Mouse (Mus musculus) liver, embryonic 14.5 days (tissue): ENCODE results near the gene Rps13. TPM values are rescaled to one million over a fixed set of nuclear protein-coding genes. Genes with fewer than 3 reads are reported as not detected.

ENCODE experiments used
- ATAC-seq: fragments of 200-750 bp; cut with Nextera tagmentation; 2 replicates; pipeline ENCODE4 v1.8.0; 2017; ENCODE audit warnings: moderate number of reproducible peaks, mild to moderate bottlenecking, moderate library complexity; ENCODE audit not compliant: insufficient read depth
- DNase-seq, 3 experiments: peaks; one replicate each; pipeline ENCODE4 v3.0.0-alpha.2; 2012 to 2013; ENCODE audit warnings: low read depth in 3 of 3, low spot score in 3 of 3
- H3K27ac ChIP-seq: fragments of 300-500 bp; sonication (generic); 2 replicates; pipeline ENCODE4 v1.5.1; 2014; ENCODE audit warnings: moderate library complexity, mild to moderate bottlenecking, control low read depth, inconsistent platforms
- H3K27me3 ChIP-seq: fragments of 300-500 bp; sonication (generic); 2 replicates; pipeline ENCODE4 v1.6.1; 2014; ENCODE audit warnings: mild to moderate bottlenecking, low read length, moderate library complexity; ENCODE audit not compliant: control insufficient read depth, insufficient read depth
- H3K36me3 ChIP-seq: fragments of 300-500 bp; sonication (generic); replicated peaks from 2 replicates; pipeline ENCODE4 v1.6.1; 2014; ENCODE audit warnings: low read depth; ENCODE audit not compliant: control insufficient read depth, insufficient read depth
- H3K4me1 ChIP-seq, 2 experiments: fragments of 200-500 bp in 1 of 2; fragments of 300-500 bp in 1 of 2; sonication (generic) in 1 of 2; replicated peaks; 2 replicates each; pipeline ENCODE4 v1.6.1; 2012 to 2014; ENCODE audit warnings: antibody characterized with exemption in 1 of 2, inconsistent platforms in 1 of 2, low read length in 1 of 2; ENCODE audit not compliant: control insufficient read depth in 2 of 2, insufficient read depth in 2 of 2
- H3K4me2 ChIP-seq: fragments of 300-500 bp; sonication (generic); 2 replicates; pipeline ENCODE4 v1.6.1; 2014; ENCODE audit warnings: low read depth, mild to moderate bottlenecking, control low read depth, moderate library complexity
- H3K4me3 ChIP-seq, 2 experiments: fragments of 200-500 bp in 1 of 2; fragments of 300-500 bp in 1 of 2; sonication (generic) in 1 of 2; 2 replicates each; pipeline ENCODE4 v1.5.1; 2012 to 2014; ENCODE audit warnings: low read depth in 2 of 2, low read length in 2 of 2, mild to moderate bottlenecking in 2 of 2, control low read depth in 1 of 2, inconsistent platforms in 1 of 2, moderate library complexity in 1 of 2; ENCODE audit not compliant: insufficient read depth in 1 of 2
- H3K9ac ChIP-seq: fragments of 300-500 bp; sonication (generic); replicated peaks from 2 replicates; pipeline ENCODE4 v1.6.1; 2014; ENCODE audit warnings: mild to moderate bottlenecking, control low read depth, moderate library complexity
- H3K9me3 ChIP-seq: fragments of 300-500 bp; sonication (generic); 2 replicates; pipeline ENCODE4 v1.6.1; 2016; ENCODE audit warnings: low read length, mixed read lengths; ENCODE audit not compliant: control insufficient read depth
- CTCF ChIP-seq: IDR thresholded peaks from 2 replicates; pipeline ENCODE4 v1.5.1; 2016; ENCODE audit warnings: antibody characterized with exemption, low read depth, control low read depth
- EP300 ChIP-seq: IDR thresholded peaks from 2 replicates; pipeline ENCODE4 v1.6.1; 2016; ENCODE audit warnings: antibody characterized with exemption, low read depth
- WGBS: fragments of 180-500 bp; shearing (Covaris S2); extraction: QIAGEN DNeasy Blood & Tissue Kit; methylation state at CpG from one replicate; pipeline ENCODE4 v1.1.7; 2014; ENCODE audit not compliant: insufficient replicate concordance; 5-methylcytosine and 5-hydroxymethylcytosine counted together
- polyA plus RNA-seq, 2 experiments: library from polyadenylated mRNA; depleted of rRNA in 1 of 2; stranded (reverse) in 1 of 2; unstranded in 1 of 2; fragments of >200 nt; fragmentation: Nextera tagmentation in 1 of 2; extraction: Ambion mirVana in 1 of 2; gene quantifications; 2 replicates each; pipeline versions ENCODE4 v1.2.1 to v1.2.3; 2012 to 2014

Rps13 gene
- polyA plus RNA-seq, 2 experiments, result 554 to 671 TPM

- H3K9ac ChIP-seq, result no peak overlapping the region
- H3K9me3 ChIP-seq, result no peaks in the 10 kb centered on the region
- 0 out of 2 replicates have a peak, but pooled peaks have one; percentile 41 for ATAC-seq
- no peaks in the 10 kb centered on the region for H3K4me1 ChIP-seq
- H3K36me3 ChIP-seq, result no peaks in the 10 kb centered on the region
- peak; percentile 84 for TF ChIP-seq CTCF
- TF ChIP-seq EP300, result no peak
- H3K27me3 ChIP-seq, result no peaks in the 10 kb centered on the region
- WGBS, result 29% methylated on average over 10 of the region's 10 CpGs
- no peak overlapping the region for H3K27ac ChIP-seq
- H3K4me3 ChIP-seq, result no peak overlapping the region
- H3K4me2 ChIP-seq, result no peak overlapping the region; the same call in 1 of the 2 replicates
- peak in 1 of 3 experiments; percentile 34 for DNase-seq
These were observed 10.5 kb downstream of the Rps13 start for GRCm38 (mm10) chr7:116323331-116323964.

GRCm38 (mm10) chr7:116309456-116309855 lies 24.5 kb downstream of the Rps13 start:
- no peak overlapping the region for H3K27ac ChIP-seq
- H3K9me3 ChIP-seq, result no peaks in the 10 kb centered on the region
- H3K4me2 ChIP-seq, result peak overlapping the region; percentile 45
- DNase-seq, result no peak
- H3K4me3 ChIP-seq, result no peak overlapping the region
- H3K27me3 ChIP-seq, result peaks cover 28% of the 10 kb centered on the region
- peaks cover 4 to 5% of the 10 kb centered on the region in 2 experiments; a peak in 1 of 4 replicates for H3K4me1 ChIP-seq
- ATAC-seq, result no peak
- 19% methylated on average over 9 of the region's 9 CpGs for WGBS
- H3K9ac ChIP-seq, result no peak overlapping the region
- no peak for TF ChIP-seq EP300
- TF ChIP-seq CTCF, result no peak
- no peaks in the 10 kb centered on the region for H3K36me3 ChIP-seq

- Histone ChIP-seq H3K4me3 (peak overlapping the region; percentile 66 to 67), H3K4me2 (peak overlapping the region; percentile 91), H3K27ac (no peak overlapping the region), H3K9ac (no peak overlapping the region; the same call in 1 of the 2 replicates), H3K4me1 (peaks cover 4 to 5% of the 10 kb centered on the region in 2 experiments; a peak in 1 of 4 replicates), H3K9me3 (no peaks in the 10 kb centered on the region), H3K36me3 (no peaks in the 10 kb centered on the region), H3K27me3 (peaks cover 28% of the 10 kb centered on the region)
- peak; percentile 21 for ATAC-seq
- 5% methylated on average over 16 of the region's 16 CpGs for WGBS
- DNase-seq, result no peak
- TF ChIP-seq EP300 (no peak), CTCF (no peak)
These were observed 25.4 kb downstream of the Rps13 start for GRCm38 (mm10) chr7:116308632-116308991.

GRCm38 (mm10) chr7:116307871-116308631 lies 25.9 kb downstream of the Rps13 start, which contains the start of gene Plekha7:
Gene Plekha7, minus strand, starts transcription at chr7:116308376.
- no peaks in the 10 kb centered on the region for H3K9me3 ChIP-seq
- H3K36me3 ChIP-seq, result no peaks in the 10 kb centered on the region
- peaks cover 28% of the 10 kb centered on the region for H3K27me3 ChIP-seq
- H3K4me2 ChIP-seq, result peak within 1 kb of the TSS; percentile 91
- TF ChIP-seq CTCF, result no peak
- no peak for TF ChIP-seq EP300
- under 1% methylated on average over 65 of the region's 65 CpGs for WGBS
- DNase-seq, result peak in 1 of 3 experiments; percentile 49
- H3K4me1 ChIP-seq, result peaks cover 4 to 5% of the 10 kb centered on the region in 2 experiments; a peak in 1 of 4 replicates
- ATAC-seq, result peak; percentile 73
- peak within 1 kb of the TSS; percentile 57 for H3K9ac ChIP-seq
- H3K27ac ChIP-seq, result no peak within 1 kb of the TSS
- peak within 1 kb of the TSS; percentile 66 to 67 for H3K4me3 ChIP-seq
